Mouse (Mus musculus) retina, adult 2 months (tissue): Measurements from ENCODE around the gene Trpc7.
A peak's percentile ranks its signal among the peaks of the same experiment; 100 is the strongest.

Source experiments
- DNase-seq: peaks from one replicate; pipeline ENCODE4 v3.0.0-alpha.2; 2012; ENCODE audit warnings: low read depth, low spot score

The Trpc7 gene

DNA sequence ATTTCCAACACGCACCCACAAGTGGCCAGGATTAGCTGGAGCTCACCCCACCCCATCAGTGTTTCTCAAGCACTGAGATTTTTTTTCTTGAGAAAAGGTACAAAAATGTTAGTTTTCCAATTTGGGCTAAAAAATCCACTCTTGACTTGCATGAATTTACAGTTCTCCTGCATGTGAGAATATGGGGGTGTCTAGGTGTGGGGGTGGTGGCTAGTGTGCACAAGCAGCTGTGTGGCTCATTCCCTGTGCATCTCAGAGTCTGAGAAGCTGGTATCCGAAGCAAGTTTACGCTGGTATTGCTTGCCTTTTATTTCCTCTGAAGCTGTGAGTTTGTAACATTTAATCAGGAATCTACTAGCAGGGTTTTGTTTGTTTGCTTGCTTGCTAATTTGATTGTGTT, 105.1 kb downstream of the Trpc7 start:
- DNase-seq, result no peak

GRCm38 (mm10) chr13:56782621-56783020, 113.2 kb downstream of the Trpc7 start:
- DNase-seq, result no peak

- DNase-seq, result no peak
Measured at GRCm38 (mm10) chr13:56781697-56782096, 114.1 kb downstream of the Trpc7 start.

DNA sequence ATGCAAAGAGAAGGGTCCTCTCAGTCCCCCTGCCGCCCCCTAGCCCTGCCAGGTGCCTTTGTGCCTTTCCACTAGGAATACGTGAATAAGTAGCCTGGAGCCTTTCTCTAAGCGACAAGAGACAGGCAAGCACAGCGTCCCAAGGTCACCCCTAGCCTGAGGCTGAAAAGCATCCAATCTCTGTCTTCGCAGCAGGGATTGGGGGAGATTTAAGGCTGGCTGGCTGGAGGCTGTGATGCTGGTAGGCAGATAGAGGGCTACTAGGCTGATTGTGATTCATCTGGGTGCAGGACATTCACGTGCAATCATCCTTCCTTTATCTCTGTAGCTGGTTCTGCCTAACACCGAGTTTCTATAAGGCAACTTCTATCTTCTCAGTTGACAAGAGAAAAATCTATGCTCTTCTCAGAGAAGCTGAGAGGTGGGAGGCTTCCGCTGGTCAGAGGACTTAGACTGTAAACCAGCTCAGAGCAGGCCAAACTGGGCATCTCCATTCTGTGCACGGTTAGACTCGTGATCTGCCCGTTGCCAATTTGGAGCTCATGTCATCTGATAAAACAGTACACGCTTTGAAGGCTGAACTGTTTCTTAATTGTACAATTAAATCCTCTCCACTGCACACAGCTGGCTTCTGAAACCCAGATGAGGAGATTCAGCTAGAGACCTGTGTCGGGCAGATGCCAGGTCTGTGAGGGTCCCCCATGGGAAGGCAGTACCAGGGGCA, 114.9 kb downstream of the Trpc7 start:
- DNase-seq, result no peak

GRCm38 (mm10) chr13:56774304-56774703, 121.5 kb downstream of the Trpc7 start:
- DNase-seq, result no peak

GRCm38 (mm10) chr13:56773262-56773870, 122.4 kb downstream of the Trpc7 start:
- DNase-seq, result no peak

DNA sequence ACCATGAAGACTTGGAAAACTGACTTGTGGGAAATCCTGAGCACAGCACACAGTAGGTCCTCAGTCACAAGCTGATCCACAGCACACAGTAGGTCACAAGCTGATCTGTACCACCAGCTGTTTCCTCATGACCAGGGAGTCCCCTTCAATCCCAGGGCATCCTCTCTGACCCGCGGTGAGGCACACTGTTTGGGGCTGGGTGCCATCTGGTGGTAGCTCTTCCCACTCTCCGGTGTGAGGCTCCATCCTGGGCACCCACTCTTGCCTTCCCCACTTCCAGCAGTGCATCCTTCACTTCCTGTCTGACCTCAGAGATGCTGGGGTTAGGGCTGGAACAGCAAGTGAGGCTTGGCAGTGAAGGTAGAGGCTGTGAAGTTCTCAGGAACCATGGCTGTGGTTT, 123.2 kb downstream of the Trpc7 start:
- DNase-seq, result no peak

GRCm38 (mm10) chr13:56770786-56771185, 125.0 kb downstream of the Trpc7 start:
- no peak for DNase-seq

- no peak for DNase-seq
Measured at GRCm38 (mm10) chr13:56770136-56770578, 125.6 kb downstream of the Trpc7 start.

DNA sequence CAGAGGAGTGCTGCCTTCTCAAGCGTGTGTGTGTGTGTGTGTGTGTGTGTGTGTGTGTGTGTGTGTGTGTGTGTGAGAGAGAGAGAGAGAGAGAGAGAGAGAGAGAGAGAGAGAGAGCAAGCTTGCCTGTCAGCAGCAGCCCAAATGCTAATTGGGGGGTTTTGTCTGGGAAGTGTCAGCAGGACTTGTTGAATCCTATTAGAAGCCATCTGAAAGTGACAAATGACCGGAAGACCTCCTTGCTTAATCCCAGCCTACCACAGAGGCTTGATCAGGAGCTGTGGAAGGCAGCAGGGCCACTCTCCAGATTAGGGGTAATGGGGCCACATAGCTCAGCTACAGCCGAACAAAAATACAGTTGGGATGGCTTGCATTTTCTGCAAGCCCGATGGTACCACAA, 126.4 kb downstream of the Trpc7 start:
- no peak for DNase-seq

DNA sequence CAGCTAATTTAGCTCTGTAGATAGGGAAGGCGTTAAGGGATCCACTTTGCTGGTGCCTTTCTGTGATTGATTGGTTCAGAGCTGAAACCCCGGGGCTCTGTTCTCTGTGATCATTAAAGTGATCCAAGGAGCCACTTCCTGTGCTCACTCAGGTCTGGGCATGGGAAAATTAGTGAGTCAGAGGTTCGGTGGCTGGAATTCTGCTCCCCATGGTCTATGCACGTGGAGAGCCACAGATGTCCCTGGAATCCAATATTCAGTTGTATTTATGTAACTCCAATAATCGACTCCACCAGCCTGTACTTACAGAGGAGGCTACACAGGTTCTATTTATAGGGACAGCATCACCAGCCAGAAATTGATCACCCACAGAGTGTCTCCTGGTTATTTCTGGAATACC, 129.6 kb downstream of the Trpc7 start:
- DNase-seq, result no peak

DNA sequence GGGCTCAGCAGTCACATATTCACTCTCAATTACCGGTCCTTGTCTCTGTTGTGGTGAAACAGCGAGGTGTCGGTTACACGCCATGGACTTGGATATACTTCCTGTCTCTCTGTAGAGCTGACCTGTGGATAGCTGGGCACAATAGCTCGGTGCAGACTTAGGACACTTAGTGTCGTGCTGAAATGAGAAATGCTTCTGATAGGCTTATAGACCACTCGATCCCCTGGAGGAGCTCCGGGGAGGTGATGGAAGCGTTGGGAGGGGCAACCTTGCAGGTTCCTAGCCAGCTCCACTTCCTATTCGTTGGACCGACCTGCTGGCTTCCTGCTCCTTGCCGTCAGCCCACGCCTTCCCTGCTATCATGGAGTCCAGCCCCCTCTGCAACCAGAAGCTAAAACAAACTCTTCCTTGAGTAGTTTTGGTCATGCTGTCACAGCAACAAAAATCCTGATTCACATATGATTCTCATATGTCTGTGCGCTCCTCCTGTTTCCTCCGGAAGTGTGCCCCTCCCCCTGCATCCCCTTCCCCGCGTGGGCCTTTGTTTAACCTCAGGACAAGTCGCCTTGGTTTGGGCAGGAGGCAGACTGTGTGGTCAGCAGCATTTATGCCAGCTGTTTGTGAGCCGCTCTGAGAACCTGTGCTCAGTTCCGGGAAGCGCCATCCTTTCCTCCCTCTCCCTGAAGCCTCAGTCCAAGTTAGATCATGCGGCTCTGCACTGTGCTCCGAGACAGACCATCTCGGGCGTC, 130.3 kb downstream of the Trpc7 start:
- DNase-seq, result no peak

DNA sequence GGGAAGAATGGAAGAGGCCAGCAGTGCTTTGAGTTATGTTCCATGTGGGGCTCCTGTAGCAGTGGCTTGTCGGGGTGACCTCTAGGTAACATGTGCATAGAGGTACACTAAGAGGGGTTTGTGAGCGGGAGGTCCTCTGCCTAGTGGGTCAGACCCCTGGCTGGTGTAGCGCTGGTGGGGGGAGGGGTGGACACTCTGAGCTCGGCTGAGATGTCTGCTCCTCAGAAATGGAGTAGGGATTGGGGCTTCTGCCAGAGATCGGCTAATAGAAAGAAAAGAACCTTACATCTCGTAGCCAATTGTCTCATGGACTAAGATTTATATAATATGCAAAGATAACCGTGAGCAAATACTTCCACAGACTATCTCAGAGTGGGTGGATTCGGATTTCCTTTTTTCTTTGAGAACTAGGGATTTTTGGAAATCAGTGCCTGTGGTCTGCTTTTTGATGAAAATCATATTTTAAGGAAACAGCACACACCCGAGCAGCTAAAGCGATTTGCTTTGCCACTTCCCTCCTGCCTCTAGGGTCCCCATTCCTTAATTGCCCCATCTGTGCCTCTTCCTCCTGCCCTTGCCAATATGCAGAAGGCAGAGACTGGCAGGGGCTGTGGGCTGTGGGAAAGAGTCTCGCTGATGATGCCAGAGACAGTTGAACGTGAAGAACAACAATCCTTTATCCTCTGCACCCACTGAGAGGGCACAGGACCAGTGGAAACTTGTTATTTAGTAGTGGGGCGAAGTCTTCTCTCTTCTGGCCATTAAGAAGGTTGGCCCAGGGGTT, 133.2 kb downstream of the Trpc7 start:
- DNase-seq, result no peak

- DNase-seq, result peak; percentile 43
Measured at GRCm38 (mm10) chr13:56758492-56758891, 137.3 kb downstream of the Trpc7 start.

DNA sequence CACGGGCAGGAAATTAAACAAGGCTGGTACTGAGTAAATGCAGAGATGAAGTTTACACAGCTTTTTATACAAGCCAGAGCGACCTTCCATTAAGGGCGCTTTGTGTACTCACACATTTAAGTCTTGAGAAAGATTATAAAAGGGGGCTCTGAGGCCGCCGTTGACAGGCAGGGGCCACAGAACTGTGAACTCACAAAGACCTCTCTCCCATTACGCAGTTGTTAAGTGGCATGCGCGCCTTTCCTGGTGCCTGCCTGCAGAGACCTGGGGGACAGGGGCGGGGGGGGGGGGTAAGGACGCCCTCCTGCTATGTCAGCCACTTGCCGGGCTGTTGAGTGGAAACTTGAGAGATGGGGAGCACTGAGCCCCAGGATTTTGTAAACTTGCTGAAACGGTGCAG, 138.6 kb downstream of the Trpc7 start:
- no peak for DNase-seq

GRCm38 (mm10) chr13:56755871-56756270, 139.9 kb downstream of the Trpc7 start:
- no peak for DNase-seq

GRCm38 (mm10) chr13:56753192-56753951, 142.4 kb downstream of the Trpc7 start, which contains the start of gene Gm45623:
TSS of gene Gm45623 (minus strand) at chr13:56753827.
- DNase-seq, result no peak

- DNase-seq, result no peak
Measured at GRCm38 (mm10) chr13:56752474-56753191, 143.2 kb downstream of the Trpc7 start.

GRCm38 (mm10) chr13:56751774-56752173, 144.0 kb downstream of the Trpc7 start:
- no peak for DNase-seq

GRCm38 (mm10) chr13:56749377-56749776, 146.4 kb downstream of the Trpc7 start:
- DNase-seq, result no peak
